Mouse (Mus musculus): ENCODE data around the gene B3galt4. TPM values are rescaled to one million over a fixed set of nuclear protein-coding genes. Genes with fewer than 3 reads are reported as not detected.

B3galt4 gene
- polyA plus RNA-seq, 1 experiment from 2014 or later: 15.2 TPM

DNA sequence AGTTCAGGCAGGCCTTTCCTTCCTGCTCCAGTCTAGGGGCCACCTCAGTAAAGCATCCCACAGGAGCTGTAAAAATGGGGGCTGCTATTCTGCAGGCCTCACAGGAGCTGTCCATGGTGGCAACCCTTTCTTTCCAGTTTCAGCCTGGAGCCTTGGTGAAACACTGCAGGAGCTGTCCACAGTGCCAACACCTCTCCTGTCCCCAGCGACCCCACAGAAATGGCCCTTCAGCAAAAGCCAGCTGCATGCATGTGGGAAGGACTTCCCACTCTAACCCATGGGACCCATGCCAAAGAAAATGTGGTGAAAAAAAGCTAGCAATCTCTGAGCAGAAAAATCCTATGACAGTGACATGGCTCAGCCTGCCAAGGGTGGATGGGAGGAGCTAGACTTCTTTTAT lies 21.4 kb upstream of the B3galt4 start:
- Histone ChIP-seq H3K4me1 (replicated peaks; ENCODE audit: control insufficient read depth, insufficient read depth) (no peaks in the 10 kb centered on the region), H3K9me3 (ENCODE audit: control insufficient read depth, low read length) (no peaks in the 10 kb centered on the region), H3K27me3 (ENCODE audit: control insufficient read depth, insufficient read depth, low read length) (no peaks in the 10 kb centered on the region; the same call in 1 of the 2 replicates), H3K4me3 (ENCODE audit: low read depth, low read length) (no peak overlapping the region), H3K4me2 (replicated peaks; ENCODE audit: low read depth) (no peak overlapping the region), H3K27ac (replicated peaks) (no peak overlapping the region), H3K9ac (ENCODE audit: low read length) (no peak overlapping the region), H3K36me3 (ENCODE audit: control insufficient read depth, insufficient read depth, low read length) (no peaks in the 10 kb centered on the region)
- DNase-seq (ENCODE audit: low spot score): peak; percentile 40
- 0% methylated on average over 1 of the region's 1 CpGs for WGBS
- TF ChIP-seq EP300 (optimal IDR thresholded peaks at IDR 0.05): no peak
- no peak for TF ChIP-seq CTCF (IDR thresholded peaks at IDR 0.05; ENCODE audit: low read depth)
- ATAC-seq (ENCODE audit: low FRiP score, low TSS enrichment): no peak

DNA sequence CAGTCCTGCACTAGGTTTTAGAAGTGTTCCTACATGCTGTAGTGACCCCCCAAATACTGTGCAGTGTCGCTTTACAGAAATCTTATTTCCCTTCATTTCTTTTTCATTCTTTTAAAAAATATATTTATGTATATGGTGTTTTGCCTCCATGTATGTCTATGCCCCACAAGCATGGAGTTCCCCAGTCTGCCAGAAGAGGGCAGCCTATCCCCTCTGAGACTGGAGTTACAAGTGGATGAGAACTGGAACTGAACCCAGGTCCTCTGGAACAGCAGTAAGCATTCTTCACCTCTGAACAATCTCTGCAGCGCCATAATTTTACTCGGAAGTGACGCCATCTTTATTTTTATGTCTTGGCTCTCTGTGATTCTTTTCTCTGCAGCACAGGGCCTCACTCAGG lies 18.1 kb upstream of the B3galt4 start:
- TF ChIP-seq EP300 (optimal IDR thresholded peaks at IDR 0.05) (no peak), CTCF (IDR thresholded peaks at IDR 0.05; ENCODE audit: low read depth) (peak; percentile 50)
- ATAC-seq (ENCODE audit: low FRiP score, low TSS enrichment): no peak
- 81% methylated on average over 4 of the region's 4 CpGs for WGBS

DNA sequence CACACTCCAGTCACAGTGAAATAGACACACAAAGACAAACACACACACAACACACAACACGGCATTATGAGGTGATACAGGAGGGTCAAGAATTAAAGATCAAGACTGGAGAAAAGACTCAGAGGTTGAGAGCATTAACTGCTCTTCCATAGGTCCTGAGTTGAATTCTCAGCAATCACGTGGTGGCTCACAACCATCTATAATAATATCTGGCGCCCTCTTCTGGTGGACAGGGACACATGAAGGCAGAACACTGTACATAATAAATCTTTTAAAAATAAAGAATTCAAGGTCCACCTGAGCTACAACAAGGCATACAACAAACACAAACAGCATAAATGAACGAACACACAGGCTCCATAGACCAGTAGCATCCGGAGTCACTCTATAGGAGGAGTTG lies 17.6 kb upstream of the B3galt4 start:
- ATAC-seq (ENCODE audit: low FRiP score, low TSS enrichment) (peak; percentile 53), DNase-seq (ENCODE audit: low spot score) (no peak)
- Histone ChIP-seq H3K9me3 (ENCODE audit: control insufficient read depth, low read length) (no peaks in the 10 kb centered on the region), H3K9ac (ENCODE audit: low read length) (no peak overlapping the region), H3K27me3 (ENCODE audit: control insufficient read depth, insufficient read depth, low read length) (no peaks in the 10 kb centered on the region), H3K36me3 (ENCODE audit: control insufficient read depth, insufficient read depth, low read length) (no peaks in the 10 kb centered on the region), H3K4me1 (replicated peaks; ENCODE audit: control insufficient read depth, insufficient read depth) (no peaks in the 10 kb centered on the region), H3K4me2 (replicated peaks; ENCODE audit: low read depth) (no peak overlapping the region), H3K4me3 (ENCODE audit: low read depth, low read length) (no peak overlapping the region), H3K27ac (replicated peaks) (no peak overlapping the region)
- peak; percentile 61 for TF ChIP-seq CTCF (IDR thresholded peaks at IDR 0.05; ENCODE audit: low read depth)
- TF ChIP-seq EP300 (optimal IDR thresholded peaks at IDR 0.05): no peak
- WGBS: 26% methylated on average over 5 of the region's 5 CpGs

More for the DNA sequence above, 18.1 kb upstream of the B3galt4 start:
- Histone ChIP-seq H3K27ac (replicated peaks) (no peak overlapping the region), H3K36me3 (ENCODE audit: control insufficient read depth, insufficient read depth, low read length) (no peaks in the 10 kb centered on the region), H3K27me3 (ENCODE audit: control insufficient read depth, insufficient read depth, low read length) (no peaks in the 10 kb centered on the region), H3K9me3 (ENCODE audit: control insufficient read depth, low read length) (no peaks in the 10 kb centered on the region), H3K4me2 (replicated peaks; ENCODE audit: low read depth) (no peak overlapping the region), H3K4me1 (replicated peaks; ENCODE audit: control insufficient read depth, insufficient read depth) (no peaks in the 10 kb centered on the region), H3K4me3 (ENCODE audit: low read depth, low read length) (no peak overlapping the region), H3K9ac (ENCODE audit: low read length) (no peak overlapping the region)
- DNase-seq (ENCODE audit: low spot score): no peak

DNA sequence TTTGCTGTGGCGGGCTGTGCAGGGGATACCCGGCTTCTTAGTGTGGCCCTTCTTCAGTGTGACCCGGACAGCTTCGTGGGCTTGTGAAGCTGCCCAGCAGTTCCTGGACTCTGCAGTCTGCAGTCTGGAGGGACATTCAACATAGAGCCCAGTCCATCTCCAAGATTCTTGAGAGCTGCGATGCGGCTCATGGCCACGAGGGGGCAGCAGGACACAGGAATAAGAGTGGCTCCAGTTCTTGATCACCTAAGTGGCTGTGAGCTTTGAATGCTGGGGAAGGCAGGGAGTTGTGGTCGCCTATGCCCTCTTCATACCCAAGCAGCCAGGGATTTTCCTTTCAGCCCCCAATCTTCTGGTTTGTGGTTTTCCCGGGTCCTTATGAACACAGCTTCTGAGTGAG lies 17.2 kb upstream of the B3galt4 start:
- no peaks in the 10 kb centered on the region for H3K9me3 ChIP-seq (ENCODE audit: control insufficient read depth, low read length)
- H3K9ac ChIP-seq (ENCODE audit: low read length): no peak overlapping the region
- H3K4me3 ChIP-seq (ENCODE audit: low read depth, low read length): no peak overlapping the region
- H3K27ac ChIP-seq (replicated peaks): no peak overlapping the region
- H3K4me1 ChIP-seq (replicated peaks; ENCODE audit: control insufficient read depth, insufficient read depth): no peaks in the 10 kb centered on the region
- no peaks in the 10 kb centered on the region for H3K36me3 ChIP-seq (ENCODE audit: control insufficient read depth, insufficient read depth, low read length)
- DNase-seq (ENCODE audit: low spot score): peak; percentile 87
- WGBS: 2% methylated on average over 9 of the region's 9 CpGs
- TF ChIP-seq EP300 (optimal IDR thresholded peaks at IDR 0.05): no peak
- TF ChIP-seq CTCF (IDR thresholded peaks at IDR 0.05; ENCODE audit: low read depth): peak; percentile 92
- ATAC-seq (ENCODE audit: low FRiP score, low TSS enrichment): peak; percentile 75
- H3K4me2 ChIP-seq (replicated peaks; ENCODE audit: low read depth): no peak overlapping the region
- H3K27me3 ChIP-seq (ENCODE audit: control insufficient read depth, insufficient read depth, low read length): no peaks in the 10 kb centered on the region

DNA sequence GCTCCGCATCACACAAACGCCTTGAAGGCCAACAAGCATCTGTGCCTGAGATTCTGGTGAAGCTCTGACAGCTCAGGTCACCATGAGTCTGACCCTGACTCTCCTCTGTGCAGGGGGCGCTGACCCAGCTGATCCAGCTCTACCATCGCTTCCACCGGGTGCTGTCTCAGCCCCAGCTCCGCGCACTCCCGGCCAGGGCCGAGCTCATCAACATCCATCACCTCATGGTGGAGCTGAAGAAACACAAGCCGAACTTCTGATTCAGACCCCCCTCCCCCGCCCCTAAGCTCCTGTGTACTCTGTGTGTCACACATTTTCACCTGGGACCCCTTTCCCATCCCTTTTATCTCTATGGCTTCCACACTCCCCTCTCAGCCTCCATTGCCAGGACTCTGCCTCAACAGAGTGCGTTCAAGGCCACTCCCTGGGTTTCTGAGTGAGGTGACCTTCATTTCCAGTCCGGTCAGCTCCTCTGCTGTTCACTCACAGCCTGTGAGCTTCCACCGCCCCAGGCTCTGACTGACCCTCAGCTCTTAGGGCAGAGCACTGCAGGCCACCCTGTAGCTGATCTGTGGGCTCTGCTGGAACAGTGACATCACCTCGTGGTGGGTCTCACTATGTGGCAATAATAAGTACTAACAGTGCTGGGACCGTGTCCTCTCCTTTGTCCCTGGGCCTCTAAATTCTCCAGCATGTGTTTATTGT lies 14.7 kb upstream of the B3galt4 start:
- H3K4me1 ChIP-seq (replicated peaks; ENCODE audit: control insufficient read depth, insufficient read depth): no peaks in the 10 kb centered on the region
- H3K9ac ChIP-seq (ENCODE audit: low read length): no peak overlapping the region
- DNase-seq (ENCODE audit: low spot score) (no peak), ATAC-seq (ENCODE audit: low FRiP score, low TSS enrichment) (no peak; the same call in 1 of the 2 replicates)
- no peak overlapping the region for H3K27ac ChIP-seq (replicated peaks)
- no peaks in the 10 kb centered on the region for H3K36me3 ChIP-seq (ENCODE audit: control insufficient read depth, insufficient read depth, low read length)
- no peaks in the 10 kb centered on the region for H3K9me3 ChIP-seq (ENCODE audit: control insufficient read depth, low read length)
- TF ChIP-seq CTCF (IDR thresholded peaks at IDR 0.05; ENCODE audit: low read depth): no peak
- no peak for TF ChIP-seq EP300 (optimal IDR thresholded peaks at IDR 0.05)
- WGBS: 82% methylated on average over 16 of the region's 16 CpGs
- no peaks in the 10 kb centered on the region for H3K27me3 ChIP-seq (ENCODE audit: control insufficient read depth, insufficient read depth, low read length)
- H3K4me3 ChIP-seq (ENCODE audit: low read depth, low read length): no peak overlapping the region
- no peak overlapping the region for H3K4me2 ChIP-seq (replicated peaks; ENCODE audit: low read depth)

DNA sequence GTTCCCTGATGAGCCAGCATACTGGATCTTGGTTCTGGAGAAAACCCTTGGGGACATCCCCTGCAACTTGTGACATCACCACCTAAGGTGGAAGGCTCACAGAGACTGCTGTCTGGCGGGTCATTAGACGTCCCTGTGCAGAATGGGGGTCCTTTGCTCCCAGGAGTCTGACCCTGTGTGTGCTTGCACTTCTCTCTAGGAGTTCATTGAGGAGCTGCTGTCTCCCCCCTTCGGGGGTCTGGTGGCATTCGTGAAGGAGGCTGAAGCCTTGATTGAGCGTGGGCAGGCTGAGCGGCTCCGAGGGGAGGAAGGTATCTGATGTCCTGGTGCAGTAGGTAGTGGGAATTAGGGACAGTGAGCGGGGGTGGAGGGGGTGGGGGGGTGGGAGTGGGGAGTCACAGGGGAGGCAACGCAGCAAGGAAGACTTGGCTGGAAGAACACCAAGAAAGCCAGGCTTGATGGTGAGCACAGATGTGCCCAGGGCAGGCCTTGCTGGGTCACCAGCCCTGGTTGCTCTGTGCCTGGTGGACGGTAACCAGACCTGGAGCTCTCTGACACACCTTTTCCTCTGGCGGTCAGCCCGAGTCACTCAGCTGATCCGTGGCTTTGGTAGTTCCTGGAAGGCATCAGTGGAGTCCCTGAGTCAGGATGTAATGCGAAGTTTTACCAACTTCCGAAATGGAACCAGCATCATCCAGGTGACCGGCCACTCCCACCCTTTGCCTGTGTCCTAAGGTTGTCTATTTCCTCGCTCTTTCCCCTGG lies 14.0 kb upstream of the B3galt4 start:
- DNase-seq (ENCODE audit: low spot score): no peak
- H3K4me1 ChIP-seq (replicated peaks; ENCODE audit: control insufficient read depth, insufficient read depth): no peaks in the 10 kb centered on the region
- no peak for ATAC-seq (ENCODE audit: low FRiP score, low TSS enrichment)
- no peak overlapping the region for H3K4me2 ChIP-seq (replicated peaks; ENCODE audit: low read depth)
- WGBS: 86% methylated on average over 17 of the region's 17 CpGs
- no peak overlapping the region for H3K27ac ChIP-seq (replicated peaks)
- no peaks in the 10 kb centered on the region; the same call in 1 of the 2 replicates for H3K36me3 ChIP-seq (ENCODE audit: control insufficient read depth, insufficient read depth, low read length)
- no peak overlapping the region for H3K9ac ChIP-seq (ENCODE audit: low read length)
- no peaks in the 10 kb centered on the region for H3K9me3 ChIP-seq (ENCODE audit: control insufficient read depth, low read length)
- H3K4me3 ChIP-seq (ENCODE audit: low read depth, low read length): no peak overlapping the region
- H3K27me3 ChIP-seq (ENCODE audit: control insufficient read depth, insufficient read depth, low read length): no peaks in the 10 kb centered on the region
- TF ChIP-seq CTCF (IDR thresholded peaks at IDR 0.05; ENCODE audit: low read depth) (no peak), EP300 (optimal IDR thresholded peaks at IDR 0.05) (no peak)

Measured in stomach, postnatal 0 days (tissue).